Mouse (Mus musculus): ENCODE results near the gene Ptprn2.

DNA sequence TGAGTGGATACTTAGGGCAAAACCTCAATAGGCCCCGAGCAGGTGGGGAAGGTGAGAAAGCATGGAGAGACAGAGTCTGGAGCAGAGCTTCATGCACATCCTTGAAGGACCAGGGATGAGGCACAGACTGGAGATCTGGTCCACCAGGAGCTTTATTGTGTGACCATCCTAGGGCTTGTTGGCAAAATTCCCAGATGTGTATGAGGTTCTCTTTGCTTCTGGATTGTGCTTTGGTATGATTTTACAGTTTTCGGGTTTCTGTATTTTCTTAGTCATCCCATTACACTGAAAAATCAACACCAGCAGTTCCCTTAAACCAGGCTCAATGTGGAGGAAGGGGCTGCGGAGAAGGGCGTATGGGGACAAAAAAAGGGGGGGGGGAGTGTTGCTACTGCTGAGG, 621.2 kb downstream of the Ptprn2 start:
- TF ChIP-seq POLR2A (IDR thresholded peaks at IDR 0.05; ENCODE audit: insufficient read length, low read depth) (no peak), TCF12 (IDR thresholded peaks at IDR 0.05; ENCODE audit: insufficient read depth, poor library complexity, severe bottlenecking) (no peak)
